Mouse (Mus musculus) cerebellum, adult 2 months (tissue): Measurements from ENCODE around the gene Lrrc43. TPM values are rescaled to one million over a fixed set of nuclear protein-coding genes. Genes with fewer than 3 reads are reported as not detected.

Experiments used
- DNase-seq, 2 experiments: peaks; one replicate each; pipeline ENCODE4 v3.0.0; 2021
- H3K27ac ChIP-seq: fragments of 200-500 bp; 2 replicates; pipeline ENCODE4 v1.5.1; 2012; ENCODE audit warnings: low read length, control low read depth, inconsistent platforms; ENCODE audit not compliant: insufficient read depth
- H3K27me3 ChIP-seq: fragments of 200-500 bp; 2 replicates; pipeline ENCODE4 v1.6.1; 2012; ENCODE audit warnings: inconsistent platforms, mild to moderate bottlenecking, low read length, moderate library complexity; ENCODE audit not compliant: control insufficient read depth, insufficient read depth
- H3K4me1 ChIP-seq: fragments of 200-500 bp; 2 replicates; pipeline ENCODE4 v1.6.1; 2011; ENCODE audit warnings: low read length; ENCODE audit not compliant: control insufficient read depth, insufficient read depth
- H3K4me3 ChIP-seq: fragments of 200-500 bp; replicated peaks from 2 replicates; pipeline ENCODE3; 2011; ENCODE audit warnings: mild to moderate bottlenecking, low read depth, low read length, control low read depth; ENCODE audit not compliant: insufficient read depth
- CTCF ChIP-seq: fragments of 200-500 bp; IDR thresholded peaks from 2 replicates; pipeline ENCODE4 v1.5.1; 2011; ENCODE audit warnings: low read depth, mild to moderate bottlenecking, control low read depth, low read length, moderate library complexity, borderline replicate concordance; ENCODE audit not compliant: insufficient read depth
- POLR2A ChIP-seq: fragments of 200-500 bp; IDR thresholded peaks from 2 replicates; pipeline ENCODE4 v1.6.1; 2011; ENCODE audit warnings: low read length, control low read depth, borderline replicate concordance; ENCODE audit not compliant: insufficient read depth
- WGBS: fragments of 180-500 bp; shearing (Covaris S2); methylation state at CpG from one replicate; pipeline ENCODE4 v1.1.7; 2018; 5-methylcytosine and 5-hydroxymethylcytosine counted together
- polyA plus RNA-seq: library from polyadenylated mRNA; depleted of rRNA; stranded (reverse); fragments of >200 nt; gene quantifications from 2 replicates; pipeline ENCODE4 v1.2.3, GENCODE M21; 2012; rRNA removed

The Lrrc43 gene
- polyA plus RNA-seq, 1 experiment: 0.07 TPM

DNA sequence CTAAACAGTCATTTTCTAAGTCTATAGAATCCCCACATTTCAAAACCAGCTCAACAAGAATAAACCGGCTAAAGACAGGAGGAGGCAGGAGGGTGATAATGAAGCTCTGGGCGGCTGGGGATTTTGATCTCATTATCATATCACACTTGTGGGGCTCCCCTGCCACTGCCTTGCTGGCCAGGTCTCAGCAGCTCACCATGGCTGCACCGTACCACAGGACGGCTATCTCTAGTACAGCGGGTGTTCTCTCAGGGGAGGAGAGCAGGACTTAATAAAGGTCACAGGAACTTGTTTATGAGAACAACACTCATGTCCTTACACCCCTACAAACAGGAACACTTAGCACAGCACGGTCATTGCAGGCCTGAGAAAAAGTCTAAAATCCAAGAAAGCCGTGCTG is 66.6 kb downstream of the Lrrc43 start:
- WGBS: 91% methylated on average over 7 of the region's 7 CpGs
- Histone ChIP-seq H3K27me3 (no peaks in the 10 kb centered on the region), H3K4me1 (no peaks in the 10 kb centered on the region), H3K4me3 (no peak overlapping the region), H3K27ac (no peak overlapping the region)
- TF ChIP-seq POLR2A (no peak), CTCF (no peak)
- peak in 1 of 2 experiments; percentile 6 for DNase-seq

GRCm38 (mm10) chr5:123556451-123556850 is 67.3 kb downstream of the Lrrc43 start:
- H3K4me1 ChIP-seq: no peaks in the 10 kb centered on the region
- H3K27ac ChIP-seq: no peak overlapping the region
- no peak overlapping the region for H3K4me3 ChIP-seq
- TF ChIP-seq CTCF: no peak
- TF ChIP-seq POLR2A: no peak
- peak; percentile 79 to 83 for DNase-seq
- 10% methylated on average over 2 of the region's 2 CpGs for WGBS
- no peaks in the 10 kb centered on the region for H3K27me3 ChIP-seq

Other genes with a start within 250 kb of the Lrrc43 start
- gene Wdr66, start 237.2 kb upstream of the Lrrc43 start, polyA plus RNA-seq: 1.3 and 1.6 TPM in 2 replicates
- gene Bcl7a, start 145.5 kb upstream of the Lrrc43 start, polyA plus RNA-seq: 28.9 and 29.4 TPM in 2 replicates
- gene Mlxip, start 94.5 kb upstream of the Lrrc43 start, polyA plus RNA-seq: 21.7 and 24.2 TPM in 2 replicates
- not detected in 2 replicates for gene Il31, start 184 bp downstream of the Lrrc43 start, polyA plus RNA-seq
- gene B3gnt4, start 21.2 kb downstream of the Lrrc43 start, polyA plus RNA-seq: 0.90 and 1.0 TPM in 2 replicates
- 76.3 and 77.9 TPM in 2 replicates for gene Diablo, start 34.9 kb downstream of the Lrrc43 start, polyA plus RNA-seq
- gene Gm49027, start 36.2 kb downstream of the Lrrc43 start, polyA plus RNA-seq: 5.6 and 6.2 TPM in 2 replicates
- 49.7 and 54.1 TPM in 2 replicates for gene Vps33a, start 83.7 kb downstream of the Lrrc43 start, polyA plus RNA-seq
- gene Clip1, start 195.3 kb downstream of the Lrrc43 start, polyA plus RNA-seq: 117 and 128 TPM in 2 replicates
- 60.4 and 63.5 TPM in 2 replicates for gene Zcchc8, start 231.8 kb downstream of the Lrrc43 start, polyA plus RNA-seq